Mouse (Mus musculus) gastrocnemius, adult 18-20 months (tissue): ENCODE results near the gene Zc3h8. TPM values are rescaled to one million over a fixed set of nuclear protein-coding genes. Genes with fewer than 3 reads are reported as not detected.

Experiments
- DNase-seq: peaks from one replicate; pipeline ENCODE4 v3.0.0; 2021; ENCODE audit warnings: low spot score
- microRNA-seq: library from miRNA; unstranded; fragments of <30 nt; microRNA quantifications from one replicate; pipeline ENCODE4 v1.2.0, GENCODE M21; 2021
- total RNA-seq, 2 experiments: library from RNA; stranded (reverse); gene quantifications; 2 replicates each; pipeline ENCODE4 v1.2.3; 2021

Gene Zc3h8
- total RNA-seq, 2 experiments from 2014 or later: 8.4 to 8.9 TPM

DNA sequence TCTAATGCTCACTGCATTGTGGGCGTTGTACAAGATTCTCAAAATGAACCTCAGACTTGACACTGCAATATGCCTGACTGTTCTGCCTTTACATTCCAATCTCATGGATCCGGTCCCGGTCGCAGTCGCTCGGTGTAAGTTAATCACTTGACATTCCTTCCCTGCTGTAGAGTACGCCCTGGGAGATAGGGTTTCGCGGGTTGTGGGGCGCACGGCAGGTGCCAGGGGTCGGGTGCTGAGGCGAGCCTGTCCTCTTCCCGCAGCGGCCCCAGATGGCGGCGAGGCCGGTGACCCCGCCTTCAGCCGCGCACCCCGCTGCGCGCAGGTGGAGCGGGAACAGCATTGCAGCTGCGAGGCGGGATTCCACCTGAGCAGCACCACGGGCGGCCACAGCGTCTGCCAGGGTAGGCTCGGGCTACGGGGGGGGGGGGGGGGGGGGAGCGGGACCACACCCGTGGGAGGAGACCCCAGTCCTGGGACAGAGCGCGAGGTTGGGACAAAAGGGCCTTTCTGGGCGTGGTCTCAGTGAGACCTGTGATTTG is 51.6 kb downstream of the Zc3h8 start:
- DNase-seq: no peak

DNA sequence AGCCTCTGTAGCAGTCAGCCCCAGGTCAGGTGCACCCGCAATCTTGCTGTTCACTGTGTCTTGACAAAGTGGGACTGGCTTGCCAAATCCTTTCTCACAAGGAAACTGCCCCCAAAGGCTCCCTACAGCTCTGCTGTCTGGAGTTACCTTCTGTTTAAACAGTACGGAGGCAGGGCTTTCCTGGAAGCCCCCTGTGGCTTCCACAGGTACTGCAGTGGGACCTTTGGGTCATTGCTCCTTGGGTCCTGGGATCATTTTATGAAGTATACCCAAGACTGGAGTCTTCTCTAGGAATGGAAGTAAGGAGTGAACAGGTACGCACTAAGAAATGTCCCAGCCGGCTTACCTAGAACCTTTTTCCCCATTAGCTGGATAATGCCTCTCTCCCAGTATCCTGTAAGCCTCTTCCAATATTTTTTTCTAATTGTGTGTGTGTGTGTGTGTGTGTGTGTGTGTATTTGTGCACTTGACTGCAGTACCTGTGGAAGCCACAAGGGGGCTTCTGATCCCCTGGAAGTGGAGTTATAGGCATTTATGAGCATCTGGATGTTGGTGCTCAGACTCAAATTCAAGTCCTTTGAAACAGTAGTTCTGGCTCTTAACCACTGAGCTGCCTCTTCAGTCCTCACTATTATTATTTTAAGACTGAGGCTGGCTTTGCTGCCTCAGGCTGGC is 53.1 kb downstream of the Zc3h8 start:
- no peak for DNase-seq

DNA sequence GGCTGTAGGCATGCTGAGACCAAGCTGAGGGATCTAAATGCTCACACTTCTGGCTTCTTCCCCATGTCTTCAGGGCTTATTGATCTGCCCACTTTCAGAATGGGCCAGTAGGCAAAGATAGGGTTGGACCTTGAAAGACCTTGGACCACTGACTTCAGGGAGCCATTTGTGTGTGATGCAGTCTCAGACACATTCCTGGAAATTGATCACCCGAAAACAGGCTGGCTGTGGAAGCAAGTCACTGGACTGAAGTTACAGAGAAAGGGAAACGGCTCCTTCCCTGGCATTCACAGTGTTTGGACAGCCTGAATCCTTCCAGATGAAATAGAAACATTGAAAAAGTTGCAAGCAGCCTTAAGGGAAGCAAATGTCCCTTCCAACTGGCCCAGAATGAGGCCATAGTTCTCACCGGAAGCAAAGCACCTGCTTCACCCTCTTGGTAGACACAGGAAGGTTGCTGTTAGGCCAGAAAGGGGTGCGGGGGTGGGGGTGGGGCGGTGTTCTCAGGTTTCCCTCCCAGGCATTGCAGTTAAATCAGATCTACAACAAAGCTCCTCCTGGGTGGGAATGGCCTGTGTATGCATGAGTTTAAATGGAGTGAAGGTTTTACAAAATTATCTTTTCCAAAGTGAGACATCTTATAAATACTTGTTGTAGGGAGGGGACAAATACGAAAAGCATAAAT is 55.9 kb downstream of the Zc3h8 start:
- no peak for DNase-seq

DNA sequence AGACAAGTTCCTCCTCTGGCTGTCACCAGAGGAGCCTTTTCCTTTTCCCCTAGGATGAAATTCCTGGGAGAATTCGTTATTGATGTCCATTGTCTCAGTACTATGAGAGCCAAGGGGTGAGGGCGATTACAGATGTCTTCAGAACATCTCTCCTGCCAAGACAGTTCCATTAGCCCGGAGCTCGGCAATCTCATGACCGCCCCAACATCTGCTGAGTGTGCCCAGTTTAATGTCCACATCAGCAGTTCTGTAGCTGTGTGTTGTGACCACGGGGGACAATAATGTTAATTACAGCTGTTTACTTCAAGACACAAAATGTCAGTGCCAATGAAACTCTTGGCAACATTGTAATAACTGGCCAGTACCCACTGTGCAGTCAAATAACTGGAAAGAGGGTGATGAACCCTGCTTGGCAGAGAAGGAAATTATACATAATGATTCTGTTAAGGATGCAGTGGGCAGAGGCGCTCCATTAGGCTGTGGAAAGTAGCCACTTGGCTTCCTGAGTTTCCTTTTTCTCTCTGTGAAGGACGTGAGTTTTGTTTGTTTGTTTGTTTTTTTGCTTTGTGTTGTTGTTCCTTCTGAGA is 58.6 kb downstream of the Zc3h8 start:
- DNase-seq: no peak

DNA sequence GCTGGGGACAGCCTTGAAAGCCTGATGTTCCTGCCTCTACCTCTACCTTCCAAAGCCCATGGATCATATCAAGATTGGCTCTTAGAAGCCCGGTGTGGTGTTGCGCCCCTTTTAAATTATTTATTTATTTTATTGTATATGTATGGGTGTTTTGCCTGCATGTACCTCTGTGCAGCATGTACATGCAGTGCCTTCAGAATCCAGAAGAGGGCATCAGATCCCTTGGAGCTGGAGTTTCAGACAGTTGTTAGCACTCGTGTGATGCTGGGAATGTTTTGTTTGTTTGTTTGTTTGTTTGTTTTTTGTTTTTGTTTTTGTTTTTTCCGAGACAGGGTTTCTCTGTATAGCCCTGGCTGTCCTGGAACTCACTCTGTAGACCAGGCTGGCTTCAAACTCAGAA is 62.6 kb downstream of the Zc3h8 start:
- no peak for DNase-seq

Small RNA genes within 50 kb of the gene (microRNA-seq; reads per million reads assigned to microRNA genes)
- not detected for gene Gm22859

Other genes with a start within 250 kb of the Zc3h8 start
- 1 to 10 TPM; 2.2 to 2.8 TPM for gene Mertk, start 245.1 kb downstream of the Zc3h8 start, total RNA-seq
- 10 to 100 TPM; 13.3 to 14.9 TPM for gene Tmem87b, start 126.0 kb downstream of the Zc3h8 start, total RNA-seq
- gene Fbln7, start 81.1 kb downstream of the Zc3h8 start, total RNA-seq: 1 to 10 TPM; 2.0 to 3.1 TPM
- gene Zc3h6, start 23.3 kb upstream of the Zc3h8 start, total RNA-seq: 1 to 10 TPM; 7.2 to 7.6 TPM
- 10 to 100 TPM; 15.2 to 15.5 TPM for gene Gm10762, start 23.6 kb upstream of the Zc3h8 start, total RNA-seq
- not detected for gene Vinac1, start 104.1 kb upstream of the Zc3h8 start, total RNA-seq
- 1 to 10 TPM; 6.1 to 8.6 TPM for gene Ttl, start 121.9 kb upstream of the Zc3h8 start, total RNA-seq
- gene Polr1b, start 156.9 kb upstream of the Zc3h8 start, total RNA-seq: 10 to 100 TPM in 1 of 2 experiments, 1 to 10 TPM in 1; 9.9 to 10.3 TPM
- gene Chchd5, start 185.6 kb upstream of the Zc3h8 start, total RNA-seq: 10 to 100 TPM in 1 of 2 experiments, 1 to 10 TPM in 1; 7.1 to 12.5 TPM